Comparison of ENCODE assay signal across 8 mouse cellular contexts in genomic region chr7:132597251-132598041, GRCm38 (mm10). TPM values are rescaled to one million over a fixed set of nuclear protein-coding genes. Genes with fewer than 3 reads are reported as not detected.
DNase-seq lines count a peak whose midpoint lies in the region; ATAC-seq and TF ChIP-seq lines count a peak whose summit lies in the region.

No protein-coding gene starts in this region.

- no peaks in the 10 kb centered on the region for H3K9me3 ChIP-seq in ES-E14 (ENCODE audit: control insufficient read depth, insufficient read depth, low read depth, low read length)
- H3K9me3 ChIP-seq in forebrain, embryonic 12.5 days = no peaks in the 10 kb centered on the region
- no peaks in the 10 kb centered on the region for H3K9me3 ChIP-seq in midbrain, postnatal 0 days (ENCODE audit: low read length)

- DNase-seq in gastrocnemius, postnatal 10 days = peak; percentile 31
- DNase-seq in gastrocnemius, adult 18-20 months (ENCODE audit: low spot score) = no peak
- no peak for DNase-seq in ES-E14 (ENCODE audit: low read depth, low spot score)
- peak; percentile 38 to 48 for DNase-seq in kidney, postnatal 4 days
- DNase-seq in midbrain, postnatal 0 days (ENCODE audit: low spot score) = no peak
- no peak for DNase-seq in layer of hippocampus, postnatal 36 days
- DNase-seq in natural killer cell, adult 2 months (ENCODE audit: low spot score in 2 of 2) = no peak

- ATAC-seq in forebrain, embryonic 12.5 days (ENCODE audit: low FRiP score) = no peak
- no peak for ATAC-seq in midbrain, postnatal 0 days (ENCODE audit: low FRiP score)

- peaks cover 86% of the 10 kb centered on the region for H3K27me3 ChIP-seq in forebrain, embryonic 12.5 days
- H3K27me3 ChIP-seq in midbrain, postnatal 0 days (ENCODE audit: insufficient read depth, low read length) = peaks cover 64% of the 10 kb centered on the region

- H3K36me3 ChIP-seq in ES-E14 (ENCODE audit: control insufficient read depth, insufficient read depth, low read length, poor library complexity, severe bottlenecking) = no peaks in the 10 kb centered on the region
- H3K36me3 ChIP-seq in forebrain, embryonic 12.5 days (replicated peaks) = no peaks in the 10 kb centered on the region
- H3K36me3 ChIP-seq in midbrain, postnatal 0 days (ENCODE audit: insufficient read depth, low read length) = no peaks in the 10 kb centered on the region

- H3K27ac ChIP-seq in ES-E14 (ENCODE audit: insufficient read depth, low read depth, low read length, poor library complexity, severe bottlenecking) = no peak overlapping the region
- no peak overlapping the region for H3K27ac ChIP-seq in forebrain, embryonic 12.5 days
- no peak overlapping the region for H3K27ac ChIP-seq in midbrain, postnatal 0 days (ENCODE audit: low read depth, low read length)

- H3K9ac ChIP-seq in ES-E14 (ENCODE audit: insufficient read depth, low read depth, low read length, poor library complexity, severe bottlenecking) = peak overlapping the region; percentile 52
- peak overlapping the region; percentile 42 for H3K9ac ChIP-seq in forebrain, embryonic 12.5 days
- peak overlapping the region; percentile 14; the same call in 1 of the 2 replicates for H3K9ac ChIP-seq in midbrain, postnatal 0 days (replicated peaks; ENCODE audit: low read length, poor library complexity, severe bottlenecking)

- in situ Hi-C loops in ES-E14 (cut with MboI; ENCODE audit: low sequenced_read_pairs in 2 of 2, unreplicated experiment in 2 of 2) = loop anchor here (10.0 kb wide), 1 partner anchor 1043 kb away; no protein-coding TSS in a partner anchor

- TF ChIP-seq CTCF in midbrain, postnatal 0 days (IDR thresholded peaks at IDR 0.05) = no peak

- peak overlapping the region; percentile 43 to 64 for H3K4me3 ChIP-seq in ES-E14 (ENCODE audit: insufficient read depth in 1 of 2, low read depth in 1 of 2, low read length in 2 of 2, poor library complexity in 1 of 2, severe bottlenecking in 1 of 2)
- peak overlapping the region; percentile 42 for H3K4me3 ChIP-seq in forebrain, embryonic 12.5 days (replicated peaks)
- peak overlapping the region; percentile 37 for H3K4me3 ChIP-seq in midbrain, postnatal 0 days (ENCODE audit: low read depth, low read length)

- H3K4me1 ChIP-seq in ES-E14 (ENCODE audit: control insufficient read depth in 2 of 2, insufficient read depth in 2 of 2, low read length in 2 of 2, poor library complexity in 1 of 2) = peaks cover 3 to 5% of the 10 kb centered on the region in 2 experiments; a peak in 3 of 4 replicates
- peaks cover 36% of the 10 kb centered on the region for H3K4me1 ChIP-seq in forebrain, embryonic 12.5 days
- no peaks in the 10 kb centered on the region; the same call in none of the 2 replicates for H3K4me1 ChIP-seq in midbrain, postnatal 0 days (ENCODE audit: insufficient read depth, low read length)

- peak overlapping the region; percentile 61 for H3K4me2 ChIP-seq in forebrain, embryonic 12.5 days
- peak overlapping the region; percentile 88 for H3K4me2 ChIP-seq in midbrain, postnatal 0 days (ENCODE audit: low read depth, low read length, poor library complexity, severe bottlenecking)

- under 1% methylated on average over 58 of the region's 60 CpGs for WGBS in forebrain, embryonic 12.5 days
- WGBS in midbrain, postnatal 0 days = under 1% methylated on average over 43 of the region's 60 CpGs

TF ChIP-seq in ES-E14, 5 proteins besides CTCF, POLR2A, EP300 and RAD21:
- no peak for TF ChIP-seq HCFC1 (IDR thresholded peaks at IDR 0.05; ENCODE audit: borderline replicate concordance, insufficient read depth, low read length)
- TF ChIP-seq CHD2 (IDR thresholded peaks at IDR 0.05; ENCODE audit: low read depth, low read length) = no peak
- no peak for TF ChIP-seq MAFK (IDR thresholded peaks at IDR 0.05; ENCODE audit: insufficient read depth, low read depth, low read length)
- no peak for TF ChIP-seq ZC3H11A (IDR thresholded peaks at IDR 0.05; ENCODE audit: borderline replicate concordance, low read depth, low read length)
- no peak for TF ChIP-seq ZNF384 (IDR thresholded peaks at IDR 0.05; ENCODE audit: low read depth, low read length)

RNA-seq across cellular contexts. Expression of gene Nkx1-2, which starts 2.0 kb away (rescaled TPM):
- not detected for total RNA-seq in gastrocnemius, postnatal 10 days (2021)
- total RNA-seq in gastrocnemius, adult 18-20 months (2021) = not detected
- total RNA-seq in ES-E14 (2012; rRNA removed) = 0.58 and 0.80 TPM in 2 replicates
- polyA plus RNA-seq in forebrain, embryonic 12.5 days (2016; fragmentation: Nextera tagmentation; extraction: Ambion mirVana) = 0.21 and 0.72 TPM in 2 replicates
- 0.60 and 0.80 TPM in 2 replicates for total RNA-seq in midbrain, postnatal 0 days (2014; rRNA removed)
- polyA plus RNA-seq in midbrain, postnatal 0 days (2015; fragmentation: Nextera tagmentation; extraction: Ambion mirVana) = 0.10 and 0.37 TPM in 2 replicates
- not detected for total RNA-seq in layer of hippocampus, postnatal 36 days (2021)

RNA-seq across cellular contexts. Expression of gene Lhpp, which starts 13.0 kb away (rescaled TPM):
- total RNA-seq in gastrocnemius, postnatal 10 days (2021) = 10 to 100 TPM in 1 of 2 experiments, 1 to 10 TPM in 1; 9.6 to 11.7 TPM
- 10 to 100 TPM; 11.6 to 17.7 TPM for total RNA-seq in gastrocnemius, adult 18-20 months (2021)
- total RNA-seq in ES-E14 (2012; rRNA removed) = 7.2 and 11.9 TPM in 2 replicates
- polyA plus RNA-seq in forebrain, embryonic 12.5 days (2016; fragmentation: Nextera tagmentation; extraction: Ambion mirVana) = 10.9 and 12.1 TPM in 2 replicates
- 36.2 and 49.8 TPM in 2 replicates for total RNA-seq in midbrain, postnatal 0 days (2014; rRNA removed)
- 59.2 and 65.1 TPM in 2 replicates for polyA plus RNA-seq in midbrain, postnatal 0 days (2015; fragmentation: Nextera tagmentation; extraction: Ambion mirVana)
- 10 to 100 TPM; 25.5 to 26.0 TPM for total RNA-seq in layer of hippocampus, postnatal 36 days (2021)

RNA-seq across cellular contexts. Expression of gene Oat, which starts 21.2 kb away (rescaled TPM):
- 10 to 100 TPM; 84.0 to 92.9 TPM for total RNA-seq in gastrocnemius, postnatal 10 days (2021)
- total RNA-seq in gastrocnemius, adult 18-20 months (2021) = 100 to 1,000 TPM; 150 to 177 TPM
- total RNA-seq in ES-E14 (2012; rRNA removed) = 28.5 and 60.2 TPM in 2 replicates
- polyA plus RNA-seq in forebrain, embryonic 12.5 days (2016; fragmentation: Nextera tagmentation; extraction: Ambion mirVana) = 112 and 127 TPM in 2 replicates
- total RNA-seq in midbrain, postnatal 0 days (2014; rRNA removed) = 97.4 and 103 TPM in 2 replicates
- polyA plus RNA-seq in midbrain, postnatal 0 days (2015; fragmentation: Nextera tagmentation; extraction: Ambion mirVana) = 103 and 106 TPM in 2 replicates
- total RNA-seq in layer of hippocampus, postnatal 36 days (2021) = 10 to 100 TPM; 89.6 to 94.9 TPM

Comparison
In these comparisons a context has a peak if more than half of its experiments do, and no peak if none do; other contexts are left out.
1. DNase-seq: peak in gastrocnemius, postnatal 10 days (single experiment) and kidney, postnatal 4 days (2 of 2); none in gastrocnemius, adult 18-20 months (single experiment), ES-E14 (single experiment), midbrain, postnatal 0 days (single experiment), layer of hippocampus, postnatal 36 days (0 of 2) and natural killer cell, adult 2 months (0 of 2).
2. Peak in every context shown above with its lines, with median percentiles within 50 percentile points of each other: H3K4me3 ChIP-seq and H3K9ac ChIP-seq.